In the genomic region with DNA sequence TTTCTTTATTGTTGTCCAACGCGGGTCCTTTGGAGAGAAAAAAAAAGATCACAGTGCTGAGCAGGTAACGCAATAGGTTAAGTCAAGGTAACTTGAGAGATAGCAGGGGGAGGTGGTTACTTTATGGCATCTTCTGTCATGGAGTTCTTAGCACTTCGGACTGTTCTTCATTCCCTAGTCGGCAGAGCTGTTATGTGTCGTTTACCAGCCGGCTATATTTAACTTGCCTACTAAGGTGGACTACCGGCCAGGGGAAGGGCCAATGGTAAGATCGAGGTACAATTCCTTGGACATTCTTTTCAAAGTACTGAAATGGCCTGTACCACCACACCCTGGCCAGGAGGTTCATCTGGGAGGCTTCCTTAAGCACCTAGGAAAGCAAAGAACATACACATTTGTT, we compare ENCODE assay signal across 22 mouse cellular contexts.
"Had no signal": no experiment of that assay in that cellular context is flagged by ENCODE, and none has a peak within 500 bp of the region (broad histone marks: within the 10 kb centered on the region; RNA-seq: fewer than 3 reads in every experiment).

No protein-coding gene starts in this region.

- H3K4me1 ChIP-seq: heart, embryonic 13.5 days; heart, embryonic 15.5 days; hindbrain, embryonic 10.5 days; hindbrain, embryonic 12.5 days; liver, embryonic 13.5 days; liver, embryonic 15.5 days had no signal

- H3K36me3 ChIP-seq: hindbrain, embryonic 10.5 days; hindbrain, embryonic 12.5 days; limb, embryonic 10.5 days had no signal

- DNase-seq: gastrocnemius, postnatal 10 days; gastrocnemius, postnatal 25 days; heart, adult 2 months; heart, postnatal 14 days; heart, postnatal 36 days; kidney, adult 18-20 months; kidney, adult 8-10 months; kidney, postnatal 10 days; kidney, postnatal 25 days; kidney, postnatal 4 days; liver; liver, embryonic 13.5 days had no signal

- H3K27me3 ChIP-seq: heart, embryonic 13.5 days; heart, embryonic 15.5 days; hindbrain, embryonic 12.5 days; limb, embryonic 12.5 days; liver, embryonic 13.5 days; liver, embryonic 15.5 days had no signal

- H3K4me3 ChIP-seq: heart, adult 2 months; heart, embryonic 13.5 days; heart, embryonic 15.5 days; hindbrain, embryonic 10.5 days; hindbrain, embryonic 12.5 days; layer of hippocampus, adult 2 months; left cerebral cortex, adult 2 months; limb, embryonic 10.5 days; limb, embryonic 12.5 days; liver, embryonic 13.5 days; liver, embryonic 15.5 days had no signal

- H3K27ac ChIP-seq: heart, adult 2 months; heart, embryonic 13.5 days; heart, embryonic 15.5 days; hindbrain, embryonic 10.5 days; hindbrain, embryonic 12.5 days; hindbrain, embryonic 14.5 days; layer of hippocampus, adult 2 months; left cerebral cortex, adult 2 months; limb, embryonic 10.5 days; limb, embryonic 12.5 days; liver, embryonic 13.5 days; liver, embryonic 15.5 days had no signal
